Mouse (Mus musculus): ENCODE results near the gene Bach1.

GRCm38 (mm10) chr16:87707335-87707734 lies 8.6 kb downstream of the Bach1 start:
- TF ChIP-seq CTCF (IDR thresholded peaks at IDR 0.05; ENCODE audit: insufficient read depth, low read depth, low read length) (no peak), POLR2A (IDR thresholded peaks at IDR 0.05; ENCODE audit: insufficient read depth, low read depth, low read length) (no peak)

All from olfactory bulb, adult 2 months (tissue).